Mouse (Mus musculus): Measurements from ENCODE around the gene Galr3. TPM values are rescaled to one million over a fixed set of nuclear protein-coding genes. Genes with fewer than 3 reads are reported as not detected.
A peak's percentile ranks its signal among the peaks of the same experiment; 100 is the strongest.

The Galr3 gene
- polyA plus RNA-seq, 1 experiment from 2014 or later = 1.1 TPM

- Histone ChIP-seq H3K27ac (ENCODE audit: low read depth) (no peak overlapping the region; the same call in 1 of the 2 replicates), H3K4me2 (ENCODE audit: low read length) (no peak overlapping the region)
- ATAC-seq (replicated peaks; ENCODE audit: low FRiP score, low TSS enrichment, low read depth) = no peak
Measured at GRCm38 (mm10) chr15:79067631-79068030, 25.9 kb downstream of the Galr3 start.

GRCm38 (mm10) chr15:79068416-79068815 is 26.7 kb downstream of the Galr3 start:
- ATAC-seq (replicated peaks; ENCODE audit: low FRiP score, low TSS enrichment, low read depth) = peak; percentile 24; the same call in 1 of the 2 replicates
- no peak for DNase-seq (ENCODE audit: low spot score)
- no peak overlapping the region for H3K9ac ChIP-seq (ENCODE audit: low read length)
- H3K4me2 ChIP-seq (ENCODE audit: low read length) = no peak overlapping the region
- no peaks in the 10 kb centered on the region for H3K27me3 ChIP-seq (replicated peaks; ENCODE audit: control insufficient read depth, insufficient read depth, low read length)
- peak overlapping the region; percentile 33; the same call in 1 of the 2 replicates for H3K27ac ChIP-seq (ENCODE audit: low read depth)
- no peak overlapping the region for H3K4me3 ChIP-seq (ENCODE audit: low read depth, low read length)
- peaks cover 2% of the 10 kb centered on the region; the same call in 1 of the 2 replicates for H3K4me1 ChIP-seq (replicated peaks; ENCODE audit: control insufficient read depth, insufficient read depth, low read length)
- H3K9me3 ChIP-seq (ENCODE audit: control insufficient read depth, low read length) = no peaks in the 10 kb centered on the region; the same call in 1 of the 2 replicates
- 75% methylated on average over 3 of the region's 3 CpGs for WGBS
- H3K36me3 ChIP-seq (ENCODE audit: control insufficient read depth, insufficient read depth, low read length) = no peaks in the 10 kb centered on the region

More at GRCm38 (mm10) chr15:79067631-79068030, 25.9 kb downstream of the Galr3 start:
- H3K9ac ChIP-seq (ENCODE audit: low read length) = no peak overlapping the region; the same call in 1 of the 2 replicates
- H3K27me3 ChIP-seq (replicated peaks; ENCODE audit: control insufficient read depth, insufficient read depth, low read length) = no peaks in the 10 kb centered on the region
- no peaks in the 10 kb centered on the region for H3K36me3 ChIP-seq (ENCODE audit: control insufficient read depth, insufficient read depth, low read length)
- 64% methylated on average over 3 of the region's 3 CpGs for WGBS
- no peaks in the 10 kb centered on the region; the same call in 1 of the 2 replicates for H3K9me3 ChIP-seq (ENCODE audit: control insufficient read depth, low read length)
- H3K4me3 ChIP-seq (ENCODE audit: low read depth, low read length) = no peak overlapping the region
- no peak for DNase-seq (ENCODE audit: low spot score)
- peaks cover 4% of the 10 kb centered on the region; the same call in 1 of the 2 replicates for H3K4me1 ChIP-seq (replicated peaks; ENCODE audit: control insufficient read depth, insufficient read depth, low read length)

- Histone ChIP-seq H3K27ac (ENCODE audit: low read depth) (no peak overlapping the region), H3K27me3 (replicated peaks; ENCODE audit: control insufficient read depth, insufficient read depth, low read length) (no peaks in the 10 kb centered on the region), H3K4me1 (replicated peaks; ENCODE audit: control insufficient read depth, insufficient read depth, low read length) (peaks cover 12% of the 10 kb centered on the region), H3K4me3 (ENCODE audit: low read depth, low read length) (no peak overlapping the region), H3K9me3 (ENCODE audit: control insufficient read depth, low read length) (no peaks in the 10 kb centered on the region; the same call in 1 of the 2 replicates), H3K9ac (ENCODE audit: low read length) (no peak overlapping the region), H3K4me2 (ENCODE audit: low read length) (no peak overlapping the region), H3K36me3 (ENCODE audit: control insufficient read depth, insufficient read depth, low read length) (peaks cover under 1% of the 10 kb centered on the region; the same call in 1 of the 2 replicates)
- ATAC-seq (replicated peaks; ENCODE audit: low FRiP score, low TSS enrichment, low read depth) (no peak), DNase-seq (ENCODE audit: low spot score) (peak; percentile 66)
- WGBS = 68% methylated on average over 5 of the region's 5 CpGs
Measured at GRCm38 (mm10) chr15:79071117-79072039, 29.7 kb downstream of the Galr3 start.

GRCm38 (mm10) chr15:79073752-79074151 is 32.1 kb downstream of the Galr3 start:
- no peak for DNase-seq (ENCODE audit: low spot score)

GRCm38 (mm10) chr15:79074446-79074845 is 32.8 kb downstream of the Galr3 start:
- peak overlapping the region; percentile 57; the same call in 1 of the 2 replicates for H3K27ac ChIP-seq (ENCODE audit: low read depth)
- peaks cover 14% of the 10 kb centered on the region for H3K4me1 ChIP-seq (replicated peaks; ENCODE audit: control insufficient read depth, insufficient read depth, low read length)
- H3K36me3 ChIP-seq (ENCODE audit: control insufficient read depth, insufficient read depth, low read length) = peaks cover 31% of the 10 kb centered on the region
- peak overlapping the region; percentile 48 for H3K9ac ChIP-seq (ENCODE audit: low read length)
- ATAC-seq (replicated peaks; ENCODE audit: low FRiP score, low TSS enrichment, low read depth) = no peak
- no peak for DNase-seq (ENCODE audit: low spot score)
- WGBS = 32% methylated on average over 10 of the region's 10 CpGs
- no peaks in the 10 kb centered on the region for H3K9me3 ChIP-seq (ENCODE audit: control insufficient read depth, low read length)
- H3K27me3 ChIP-seq (replicated peaks; ENCODE audit: control insufficient read depth, insufficient read depth, low read length) = no peaks in the 10 kb centered on the region
- peak overlapping the region; percentile 60 for H3K4me3 ChIP-seq (ENCODE audit: low read depth, low read length)
- peak overlapping the region; percentile 67 for H3K4me2 ChIP-seq (ENCODE audit: low read length)

More at GRCm38 (mm10) chr15:79073752-79074151, 32.1 kb downstream of the Galr3 start:
- Histone ChIP-seq H3K36me3 (ENCODE audit: control insufficient read depth, insufficient read depth, low read length) (peaks cover 24% of the 10 kb centered on the region), H3K9me3 (ENCODE audit: control insufficient read depth, low read length) (no peaks in the 10 kb centered on the region), H3K4me1 (replicated peaks; ENCODE audit: control insufficient read depth, insufficient read depth, low read length) (peaks cover 14% of the 10 kb centered on the region), H3K9ac (ENCODE audit: low read length) (no peak overlapping the region), H3K4me3 (ENCODE audit: low read depth, low read length) (no peak overlapping the region), H3K4me2 (ENCODE audit: low read length) (no peak overlapping the region), H3K27me3 (replicated peaks; ENCODE audit: control insufficient read depth, insufficient read depth, low read length) (no peaks in the 10 kb centered on the region), H3K27ac (ENCODE audit: low read depth) (no peak overlapping the region)
- ATAC-seq (replicated peaks; ENCODE audit: low FRiP score, low TSS enrichment, low read depth) = no peak

GRCm38 (mm10) chr15:79074913-79075532 is 33.3 kb downstream of the Galr3 start, which contains the start of gene Eif3l:
Gene Eif3l, plus strand, starts transcription at chr15:79075179.
- H3K27me3 ChIP-seq (replicated peaks; ENCODE audit: control insufficient read depth, insufficient read depth, low read length) = no peaks in the 10 kb centered on the region
- H3K36me3 ChIP-seq (ENCODE audit: control insufficient read depth, insufficient read depth, low read length) = peaks cover 37% of the 10 kb centered on the region
- under 1% methylated on average over 49 of the region's 49 CpGs for whole genome bisulfite sequencing
- peak within 1 kb of the TSS; percentile 62 for H3K9ac ChIP-seq (ENCODE audit: low read length)
- H3K9me3 ChIP-seq (ENCODE audit: control insufficient read depth, low read length) = no peaks in the 10 kb centered on the region
- ATAC-seq (replicated peaks; ENCODE audit: low FRiP score, low TSS enrichment, low read depth) = peak; percentile 73
- peak within 1 kb of the TSS; percentile 57; the same call in 1 of the 2 replicates for H3K27ac ChIP-seq (ENCODE audit: low read depth)
- peak; percentile 91 for DNase-seq (ENCODE audit: low spot score)
- peak within 1 kb of the TSS; percentile 67 for H3K4me2 ChIP-seq (ENCODE audit: low read length)
- peak within 1 kb of the TSS; percentile 60 for H3K4me3 ChIP-seq (ENCODE audit: low read depth, low read length)
- H3K4me1 ChIP-seq (replicated peaks; ENCODE audit: control insufficient read depth, insufficient read depth, low read length) = peaks cover 14% of the 10 kb centered on the region

- H3K27me3 ChIP-seq (replicated peaks; ENCODE audit: control insufficient read depth, insufficient read depth, low read length) = no peaks in the 10 kb centered on the region
- H3K4me1 ChIP-seq (replicated peaks; ENCODE audit: control insufficient read depth, insufficient read depth, low read length) = peaks cover 14% of the 10 kb centered on the region
- H3K4me2 ChIP-seq (ENCODE audit: low read length) = peak overlapping the region; percentile 67
- H3K9me3 ChIP-seq (ENCODE audit: control insufficient read depth, low read length) = no peaks in the 10 kb centered on the region
- H3K9ac ChIP-seq (ENCODE audit: low read length) = peak overlapping the region; percentile 62
- H3K27ac ChIP-seq (ENCODE audit: low read depth) = no peak overlapping the region
- 34% methylated on average over 15 of the region's 15 CpGs for WGBS
- H3K36me3 ChIP-seq (ENCODE audit: control insufficient read depth, insufficient read depth, low read length) = peaks cover 43% of the 10 kb centered on the region
- DNase-seq (ENCODE audit: low spot score) = no peak
- ATAC-seq (replicated peaks; ENCODE audit: low FRiP score, low TSS enrichment, low read depth) = no peak
- H3K4me3 ChIP-seq (ENCODE audit: low read depth, low read length) = peak overlapping the region; percentile 60
Measured at GRCm38 (mm10) chr15:79075658-79076365, 34.1 kb downstream of the Galr3 start.

GRCm38 (mm10) chr15:79079567-79079966 is 37.9 kb downstream of the Galr3 start:
- Histone ChIP-seq H3K36me3 (ENCODE audit: control insufficient read depth, insufficient read depth, low read length) (peaks cover 81% of the 10 kb centered on the region), H3K4me1 (replicated peaks; ENCODE audit: control insufficient read depth, insufficient read depth, low read length) (peaks cover 11% of the 10 kb centered on the region), H3K27ac (ENCODE audit: low read depth) (no peak overlapping the region), H3K4me2 (ENCODE audit: low read length) (no peak overlapping the region), H3K9ac (ENCODE audit: low read length) (no peak overlapping the region), H3K9me3 (ENCODE audit: control insufficient read depth, low read length) (no peaks in the 10 kb centered on the region), H3K4me3 (ENCODE audit: low read depth, low read length) (no peak overlapping the region), H3K27me3 (replicated peaks; ENCODE audit: control insufficient read depth, insufficient read depth, low read length) (no peaks in the 10 kb centered on the region)
- WGBS = 86% methylated on average over 7 of the region's 7 CpGs
- DNase-seq (ENCODE audit: low spot score) = no peak
- ATAC-seq (replicated peaks; ENCODE audit: low FRiP score, low TSS enrichment, low read depth) = no peak
